Mouse (Mus musculus) stomach, embryonic 16.5 days (tissue): ENCODE results near the gene H2-D1. TPM values are rescaled to one million over a fixed set of nuclear protein-coding genes. Genes with fewer than 3 reads are reported as not detected.

Experiments
- ATAC-seq: fragments of 200-750 bp; cut with Nextera tagmentation; 2 replicates; pipeline ENCODE4 v1.8.0; 2017; ENCODE audit warnings: moderate number of reproducible peaks, moderate TSS enrichment; ENCODE audit not compliant: insufficient read depth, low FRiP score
- H3K27ac ChIP-seq: fragments of 300-500 bp; sonication (generic); 2 replicates; pipeline ENCODE4 v1.5.1; 2014; ENCODE audit warnings: low read length
- H3K27me3 ChIP-seq: fragments of 300-500 bp; sonication (generic); 2 replicates; pipeline ENCODE4 v1.6.1; 2014; ENCODE audit warnings: low read length, control low read depth, mixed read lengths; ENCODE audit not compliant: control insufficient read depth, insufficient read depth
- H3K36me3 ChIP-seq: fragments of 300-500 bp; sonication (generic); 2 replicates; pipeline ENCODE4 v1.6.1; 2014; ENCODE audit warnings: low read length; ENCODE audit not compliant: control insufficient read depth, insufficient read depth
- H3K4me1 ChIP-seq: fragments of 300-500 bp; sonication (generic); 2 replicates; pipeline ENCODE4 v1.6.1; 2014; ENCODE audit warnings: low read length, control low read depth, mixed read lengths; ENCODE audit not compliant: control insufficient read depth, insufficient read depth
- H3K4me2 ChIP-seq: fragments of 300-500 bp; sonication (generic); 2 replicates; pipeline ENCODE4 v1.6.1; 2014; ENCODE audit warnings: low read depth, low read length, mixed read lengths
- H3K4me3 ChIP-seq: fragments of 300-500 bp; sonication (generic); replicated peaks from 2 replicates; pipeline ENCODE4 v1.5.1; 2014; ENCODE audit warnings: mild to moderate bottlenecking, low read length
- H3K9ac ChIP-seq: fragments of 300-500 bp; sonication (generic); 2 replicates; pipeline ENCODE4 v1.6.1; 2014; ENCODE audit warnings: low read length
- H3K9me3 ChIP-seq: fragments of 300-500 bp; sonication (generic); replicated peaks from 2 replicates; pipeline ENCODE4 v1.6.1; 2016; ENCODE audit warnings: low read length, control low read depth; ENCODE audit not compliant: control insufficient read depth
- WGBS: fragments of 180-500 bp; shearing (Covaris S2); extraction: QIAGEN DNeasy Blood & Tissue Kit; methylation state at CpG from one replicate; pipeline ENCODE4 v1.1.7; 2014; 5-methylcytosine and 5-hydroxymethylcytosine counted together
- polyA plus RNA-seq: library from polyadenylated mRNA; unstranded; fragments of >200 nt; fragmentation: Nextera tagmentation; extraction: Ambion mirVana; gene quantifications from 2 replicates; pipeline ENCODE4 v1.2.1, GENCODE M21; 2015

Gene H2-D1
- polyA plus RNA-seq, 1 experiment from 2014 or later = 169 TPM

- Histone ChIP-seq H3K4me1 (peaks cover under 1% of the 10 kb centered on the region; the same call in 1 of the 2 replicates), H3K36me3 (peaks cover 23% of the 10 kb centered on the region), H3K27ac (no peak overlapping the region), H3K9ac (no peak overlapping the region), H3K4me3 (no peak overlapping the region), H3K4me2 (no peak overlapping the region), H3K27me3 (no peaks in the 10 kb centered on the region), H3K9me3 (no peaks in the 10 kb centered on the region)
- no peak for ATAC-seq
- WGBS = 75% methylated on average over 18 of the region's 18 CpGs
These were observed 9.8 kb upstream of the H2-D1 start for GRCm38 (mm10) chr17:35252619-35253292.

GRCm38 (mm10) chr17:35253293-35254093 is 9.0 kb upstream of the H2-D1 start:
- ATAC-seq = 0 out of 2 replicates have a peak, but pooled peaks have one; percentile 19
- Histone ChIP-seq H3K4me1 (peaks cover 4% of the 10 kb centered on the region; the same call in 1 of the 2 replicates), H3K4me3 (no peak overlapping the region), H3K36me3 (peaks cover 20% of the 10 kb centered on the region), H3K27me3 (no peaks in the 10 kb centered on the region), H3K9me3 (no peaks in the 10 kb centered on the region), H3K27ac (no peak overlapping the region), H3K4me2 (no peak overlapping the region), H3K9ac (no peak overlapping the region)
- WGBS = 83% methylated on average over 32 of the region's 32 CpGs

- Histone ChIP-seq H3K27me3 (no peaks in the 10 kb centered on the region), H3K4me1 (peaks cover 4% of the 10 kb centered on the region; the same call in 1 of the 2 replicates), H3K4me3 (no peak overlapping the region), H3K27ac (no peak overlapping the region), H3K36me3 (peaks cover 20% of the 10 kb centered on the region), H3K9ac (no peak overlapping the region), H3K9me3 (no peaks in the 10 kb centered on the region), H3K4me2 (no peak overlapping the region)
- WGBS = 55% methylated on average over 11 of the region's 11 CpGs
- ATAC-seq = peak; percentile 16
These were observed 8.1 kb upstream of the H2-D1 start for GRCm38 (mm10) chr17:35254241-35255098.

GRCm38 (mm10) chr17:35255301-35255700 is 7.2 kb upstream of the H2-D1 start:
- H3K27me3 ChIP-seq = no peaks in the 10 kb centered on the region
- H3K9me3 ChIP-seq = no peaks in the 10 kb centered on the region
- peaks cover 4% of the 10 kb centered on the region; the same call in 1 of the 2 replicates for H3K4me1 ChIP-seq
- no peak overlapping the region for H3K4me2 ChIP-seq
- H3K4me3 ChIP-seq = no peak overlapping the region
- H3K36me3 ChIP-seq = peaks cover 20% of the 10 kb centered on the region
- WGBS = 64% methylated on average over 3 of the region's 3 CpGs
- H3K9ac ChIP-seq = no peak overlapping the region
- no peak overlapping the region for H3K27ac ChIP-seq
- no peak for ATAC-seq

GRCm38 (mm10) chr17:35255704-35256103 is 6.8 kb upstream of the H2-D1 start:
- peaks cover 17% of the 10 kb centered on the region for H3K36me3 ChIP-seq

GRCm38 (mm10) chr17:35257378-35257777 is 5.2 kb upstream of the H2-D1 start:
- Histone ChIP-seq H3K9ac (no peak overlapping the region), H3K36me3 (peaks cover 5% of the 10 kb centered on the region; the same call in 1 of the 2 replicates), H3K4me2 (no peak overlapping the region), H3K27ac (no peak overlapping the region), H3K4me3 (no peak overlapping the region), H3K27me3 (no peaks in the 10 kb centered on the region; the same call in 1 of the 2 replicates), H3K4me1 (peaks cover 4% of the 10 kb centered on the region; the same call in 1 of the 2 replicates), H3K9me3 (no peaks in the 10 kb centered on the region)
- ATAC-seq = no peak
- 56% methylated on average over 1 of the region's 1 CpGs for WGBS

More at GRCm38 (mm10) chr17:35255704-35256103, 6.8 kb upstream of the H2-D1 start:
- no peak for ATAC-seq
- Histone ChIP-seq H3K4me2 (no peak overlapping the region), H3K27ac (no peak overlapping the region), H3K9ac (no peak overlapping the region), H3K4me1 (peaks cover 4% of the 10 kb centered on the region; the same call in 1 of the 2 replicates), H3K9me3 (no peaks in the 10 kb centered on the region), H3K27me3 (no peaks in the 10 kb centered on the region), H3K4me3 (no peak overlapping the region)
- 46% methylated on average over 4 of the region's 4 CpGs for WGBS

GRCm38 (mm10) chr17:35257824-35258491 is 4.6 kb upstream of the H2-D1 start:
- 0 out of 2 replicates have a peak, but pooled peaks have one; percentile 7 for ATAC-seq
- no peaks in the 10 kb centered on the region for H3K9me3 ChIP-seq
- H3K4me2 ChIP-seq = peak overlapping the region; percentile 59
- peak overlapping the region; percentile 67 for H3K9ac ChIP-seq
- H3K4me1 ChIP-seq = peaks cover 4% of the 10 kb centered on the region; the same call in 1 of the 2 replicates
- WGBS = 12% methylated on average over 17 of the region's 17 CpGs
- no peaks in the 10 kb centered on the region; the same call in 1 of the 2 replicates for H3K27me3 ChIP-seq
- H3K4me3 ChIP-seq = peak overlapping the region; percentile 43
- H3K36me3 ChIP-seq = no peaks in the 10 kb centered on the region; the same call in 1 of the 2 replicates
- no peak overlapping the region; the same call in 1 of the 2 replicates for H3K27ac ChIP-seq
